Mouse (Mus musculus) naive thymus-derived CD4-positive, alpha-beta T cell, adult 2 months (primary cell): Measurements from ENCODE around the gene Gps2.
"Not testable (repeated sequence)": the region's sequence is repeated elsewhere in the genome, so short reads cannot be mapped to it uniquely, and the experiment has no call there.

Source experiments
- DNase-seq: peaks from one replicate; pipeline ENCODE4 v3.0.0-alpha.2; 2011; ENCODE audit warnings: low read depth

Gps2 gene

DNA sequence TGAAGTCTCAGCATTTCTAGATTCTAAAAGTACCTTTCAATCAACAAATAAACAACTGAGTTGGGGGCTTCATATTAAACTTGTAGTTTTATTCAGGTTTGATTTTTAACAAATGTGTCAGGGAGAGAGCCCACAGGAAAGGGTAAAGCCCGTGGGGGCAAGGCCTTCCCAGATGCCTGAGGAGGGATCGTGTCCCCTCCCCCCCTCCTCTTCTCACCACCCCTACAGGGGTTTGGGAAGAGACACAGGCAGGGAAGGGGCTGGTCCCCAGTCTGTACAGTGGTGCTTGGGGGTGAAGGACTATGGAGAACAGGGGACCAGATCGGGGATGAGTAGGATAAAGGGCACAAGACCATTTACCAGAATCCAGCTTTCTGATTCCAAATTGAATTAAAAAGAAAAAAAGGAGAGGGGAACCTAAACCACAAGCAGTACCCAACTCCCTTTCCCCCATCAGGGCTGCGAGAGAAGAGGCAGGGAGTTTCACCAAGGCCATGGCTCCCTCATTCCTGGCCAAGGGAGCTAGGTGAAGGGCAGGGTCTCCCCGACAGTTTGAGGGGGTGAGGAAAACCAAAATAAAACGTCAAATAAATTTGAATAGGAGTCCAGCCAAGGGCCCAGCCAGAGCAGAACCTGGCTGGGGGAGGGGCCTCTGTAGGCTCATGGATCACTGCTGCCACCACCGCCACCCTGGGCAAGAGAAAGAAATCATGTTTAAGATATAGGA lies 3.1 kb downstream of the Gps2 start:
- DNase-seq = not testable (repeated sequence)

DNA sequence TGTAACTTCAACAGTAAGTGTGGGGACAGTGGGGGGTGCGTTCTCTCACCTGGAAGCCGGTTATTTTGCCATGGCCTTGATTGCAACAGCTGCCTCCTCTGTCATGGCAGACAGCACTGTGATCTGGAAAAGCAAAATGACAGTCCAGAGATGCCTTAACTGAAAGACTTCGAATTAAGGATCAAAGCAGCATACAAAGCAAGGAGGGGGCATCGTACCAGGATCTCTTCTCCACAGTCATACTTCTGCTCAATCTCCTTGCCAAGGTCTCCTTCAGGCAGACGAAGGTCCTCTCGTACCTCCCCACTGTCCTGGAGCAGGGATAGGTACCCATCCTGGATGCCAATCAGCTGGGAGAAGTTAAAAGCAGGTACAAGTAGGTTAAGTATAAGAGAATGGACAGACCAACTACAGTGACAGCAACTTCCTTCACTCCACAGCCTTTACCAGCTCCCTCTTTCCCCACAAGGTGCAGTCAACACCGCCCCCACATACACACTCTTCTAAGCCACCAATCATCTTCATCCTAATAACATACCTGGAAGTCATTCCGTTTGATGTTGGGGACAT lies 3.8 kb downstream of the Gps2 start:
- no peak for DNase-seq

DNA sequence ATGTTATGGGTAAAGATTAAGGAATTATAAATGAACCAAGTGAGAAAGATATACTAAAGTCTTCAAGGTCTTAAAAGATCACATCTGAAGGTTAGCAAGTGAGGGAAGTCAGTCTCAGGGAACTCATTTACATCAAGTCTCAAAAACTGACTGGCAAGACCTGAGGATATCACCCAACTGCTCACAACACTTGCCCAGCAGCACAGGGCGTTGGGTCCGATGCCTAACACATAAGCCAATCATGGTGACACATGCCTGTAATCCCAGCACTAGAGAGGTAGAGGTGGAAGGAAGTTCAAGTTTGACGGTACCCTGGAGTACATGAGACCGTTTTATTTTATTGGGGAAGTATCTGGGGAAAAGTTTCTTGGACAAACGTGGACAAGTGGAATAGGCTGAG lies 4.4 kb downstream of the Gps2 start:
- no peak for DNase-seq

DNA sequence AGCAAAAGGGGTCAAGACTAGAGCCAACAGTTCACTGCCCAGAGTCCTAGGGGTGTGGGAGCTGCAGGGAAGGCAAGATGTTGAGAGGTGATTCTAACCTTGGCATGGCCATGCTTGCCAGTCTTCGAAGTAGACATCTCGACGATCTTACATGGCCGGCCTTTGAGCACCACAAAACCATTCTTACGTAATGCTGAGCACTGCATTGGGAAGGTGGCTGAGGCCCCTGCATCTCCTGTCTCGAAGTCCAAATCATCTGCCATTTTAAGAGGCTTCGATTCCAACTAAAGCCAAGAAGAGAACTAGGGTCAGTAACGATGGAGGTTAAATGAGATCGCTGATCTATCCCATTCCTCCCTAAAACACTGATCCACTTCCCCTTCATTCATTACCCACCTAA lies 5.4 kb downstream of the Gps2 start:
- DNase-seq = no peak

DNA sequence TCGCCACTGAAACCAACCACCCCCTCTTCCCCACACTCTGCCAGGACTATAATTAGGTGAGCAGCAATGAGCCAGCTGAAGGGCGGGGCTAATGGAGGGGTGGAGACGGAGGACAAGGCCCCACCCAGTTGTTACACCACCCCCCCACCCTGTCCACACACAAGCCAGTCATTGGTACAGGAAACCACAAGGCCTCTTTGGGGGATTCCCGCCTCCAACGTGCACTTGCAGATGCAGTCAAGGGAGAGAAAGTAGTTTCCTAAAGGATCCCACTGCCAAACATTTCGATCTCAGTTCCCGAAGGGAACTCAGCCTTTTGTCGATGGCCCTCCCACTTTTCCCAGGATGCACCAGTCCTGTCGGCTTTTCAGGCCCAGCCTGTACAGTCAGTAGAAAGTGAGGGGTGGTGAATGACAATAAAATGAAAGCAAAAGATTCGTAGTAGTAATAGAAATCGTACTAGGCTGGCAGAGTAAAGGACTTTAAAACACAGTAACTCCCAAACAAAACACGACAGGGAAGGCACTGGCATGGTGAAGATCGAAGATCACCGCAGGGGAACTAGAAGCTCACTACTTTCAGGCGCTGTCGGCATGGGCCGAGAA lies 6.1 kb downstream of the Gps2 start:
- peak; percentile 89 for DNase-seq

DNA sequence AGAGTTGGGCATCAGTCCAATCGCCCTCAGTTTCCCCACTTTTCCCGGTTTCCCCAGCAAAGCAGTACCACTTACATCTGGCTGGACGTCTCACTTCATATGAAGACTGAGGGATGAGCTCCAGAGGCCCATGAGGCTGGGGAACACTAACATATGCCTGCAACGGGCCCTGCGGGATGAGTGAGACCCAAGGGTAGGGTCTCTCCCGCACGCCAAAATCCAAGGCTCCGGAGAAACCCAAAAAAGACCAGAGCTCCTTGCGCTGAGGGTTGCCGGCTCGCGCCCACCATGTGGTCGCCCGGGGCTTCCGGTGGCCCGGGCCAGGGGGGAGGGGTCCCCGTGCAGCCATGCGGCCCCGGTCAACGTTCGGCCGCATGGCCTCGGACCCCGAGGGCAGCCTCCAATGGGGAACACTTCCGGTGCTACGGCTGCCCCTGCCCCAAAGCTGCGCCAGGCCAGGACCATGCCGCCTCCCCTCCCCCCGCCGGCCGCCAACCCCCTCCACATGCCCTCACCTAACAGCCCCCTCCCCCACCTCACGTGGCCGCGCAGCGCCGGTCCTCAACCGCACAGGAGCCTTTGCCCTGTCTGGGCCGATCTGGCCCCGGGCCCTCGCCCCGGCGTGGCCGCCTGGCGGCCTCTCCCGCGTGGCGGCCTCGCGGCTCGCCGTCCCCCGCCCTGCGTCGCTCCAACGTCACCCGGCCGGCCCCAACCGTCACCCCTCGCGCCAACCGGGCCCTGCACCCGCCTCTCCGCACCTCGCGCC lies 6.8 kb downstream of the Gps2 start:
- DNase-seq = no peak

GRCm38 (mm10) chr11:69921114-69922011 lies 7.7 kb downstream of the Gps2 start, which contains the start of gene Eif5a:
Gene Eif5a (minus strand): TSS chr11:69921958.
- DNase-seq = peak; percentile 100

GRCm38 (mm10) chr11:69922012-69922756 lies 8.5 kb downstream of the Gps2 start:
- DNase-seq = no peak

DNA sequence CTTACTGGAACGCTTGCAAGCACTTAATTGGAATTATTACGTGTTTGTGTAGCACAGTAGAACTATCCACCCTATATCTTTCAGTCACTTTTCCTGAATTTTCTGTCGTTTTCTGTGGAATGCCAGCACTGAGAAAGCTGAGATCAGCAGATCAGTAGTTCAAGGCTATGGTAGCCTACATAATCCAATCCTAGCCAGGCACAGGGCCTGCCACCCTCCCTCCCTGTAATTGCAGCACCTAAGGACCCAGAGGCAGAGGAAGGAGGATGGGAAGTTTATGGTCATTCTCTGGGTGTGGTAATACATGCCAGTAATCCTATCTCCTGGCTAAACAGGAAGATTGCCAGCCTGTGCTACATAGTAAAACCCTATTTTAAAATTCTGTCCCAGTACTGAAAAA lies 9.1 kb downstream of the Gps2 start:
- DNase-seq = no peak

GRCm38 (mm10) chr11:69927501-69927900 lies 13.8 kb downstream of the Gps2 start:
- DNase-seq = no peak

DNA sequence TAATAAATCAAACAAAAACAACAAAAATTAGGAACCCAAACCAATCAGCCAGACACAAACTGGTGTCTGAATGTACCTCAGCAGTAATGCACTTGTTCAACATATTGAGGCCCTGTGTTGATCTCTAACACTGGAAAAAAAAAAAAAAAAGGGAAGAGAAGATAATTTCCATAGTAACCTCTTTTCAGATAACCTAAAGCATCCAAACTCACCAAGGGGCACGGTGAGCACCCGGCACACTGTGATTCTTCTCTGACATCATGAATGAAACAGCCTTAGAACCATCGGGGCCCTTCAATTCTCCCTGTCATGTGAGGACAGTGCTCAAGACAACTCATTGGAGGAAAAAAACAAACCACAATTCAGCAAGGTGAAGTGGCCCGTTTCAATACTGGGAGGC lies 16.0 kb downstream of the Gps2 start:
- no peak for DNase-seq

GRCm38 (mm10) chr11:69930176-69930575 lies 16.5 kb downstream of the Gps2 start:
- not testable (repeated sequence) for DNase-seq

DNA sequence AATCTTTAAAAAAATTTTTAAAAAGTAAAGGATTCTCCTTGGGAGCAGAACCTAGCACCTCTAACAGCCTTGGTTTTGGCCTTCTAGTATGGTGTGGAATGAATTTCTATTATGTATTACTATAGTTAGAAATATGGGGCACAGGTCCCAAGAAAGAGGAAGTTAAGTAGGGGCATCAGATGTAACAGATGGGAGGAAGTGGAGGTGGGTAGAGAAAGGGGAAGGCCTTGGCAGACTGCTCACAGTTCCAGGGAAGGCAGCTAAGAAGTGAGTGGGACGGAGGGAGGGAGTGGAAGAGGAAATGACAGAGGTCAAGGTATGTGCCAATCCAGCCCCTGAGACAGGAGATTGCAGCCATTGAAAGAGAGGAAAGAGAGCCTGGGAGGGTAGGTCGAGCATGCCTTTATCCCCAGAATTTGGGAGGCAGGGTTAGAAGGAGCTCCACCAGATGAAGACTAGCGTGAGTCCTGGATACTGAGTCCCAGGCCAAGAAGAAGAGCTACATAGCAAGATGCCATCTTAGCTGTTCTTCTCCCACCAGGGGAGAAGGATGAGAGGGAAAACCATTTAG lies 17.4 kb downstream of the Gps2 start:
- DNase-seq = no peak

DNA sequence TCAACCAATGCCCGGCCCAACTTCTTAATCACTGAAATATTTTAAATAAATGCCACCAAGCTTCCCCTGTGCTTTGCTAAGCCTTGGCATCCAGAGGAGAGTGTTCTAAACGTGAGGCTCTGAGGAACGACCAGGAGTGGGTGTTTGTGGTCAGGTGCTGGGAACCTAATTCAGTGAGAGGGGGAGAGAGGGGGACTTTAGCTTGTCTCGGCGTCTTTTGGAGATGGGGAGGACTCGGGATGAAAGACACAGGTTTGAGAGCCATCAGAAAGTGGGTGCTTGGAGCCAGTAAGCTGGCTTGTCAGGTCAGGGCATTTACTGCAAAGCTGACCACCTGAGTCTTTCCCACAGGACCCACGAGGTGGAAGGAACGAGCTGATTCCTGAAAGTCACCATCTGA lies 18.1 kb downstream of the Gps2 start:
- no peak for DNase-seq

GRCm38 (mm10) chr11:69932254-69932653 lies 18.6 kb downstream of the Gps2 start:
- DNase-seq = no peak

DNA sequence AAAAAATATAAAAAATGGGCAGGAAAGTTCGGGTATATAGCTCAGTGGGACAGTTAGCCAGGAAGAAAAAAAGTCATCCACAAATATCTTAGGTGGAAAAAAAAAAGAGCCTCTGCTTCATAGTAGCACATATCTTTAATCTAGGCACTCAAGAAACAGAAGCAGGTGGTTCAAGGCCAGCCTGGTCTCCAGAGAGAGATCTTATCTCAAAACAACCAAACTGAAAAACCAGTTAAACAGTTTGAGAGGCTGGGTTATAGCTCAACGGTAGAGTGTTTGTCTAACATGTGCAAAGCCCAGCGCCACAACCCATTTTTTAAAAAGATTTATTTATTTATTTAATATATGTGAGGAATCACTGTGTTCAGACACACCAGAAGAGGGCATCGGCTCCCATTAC lies 19.4 kb downstream of the Gps2 start:
- no peak for DNase-seq

DNA sequence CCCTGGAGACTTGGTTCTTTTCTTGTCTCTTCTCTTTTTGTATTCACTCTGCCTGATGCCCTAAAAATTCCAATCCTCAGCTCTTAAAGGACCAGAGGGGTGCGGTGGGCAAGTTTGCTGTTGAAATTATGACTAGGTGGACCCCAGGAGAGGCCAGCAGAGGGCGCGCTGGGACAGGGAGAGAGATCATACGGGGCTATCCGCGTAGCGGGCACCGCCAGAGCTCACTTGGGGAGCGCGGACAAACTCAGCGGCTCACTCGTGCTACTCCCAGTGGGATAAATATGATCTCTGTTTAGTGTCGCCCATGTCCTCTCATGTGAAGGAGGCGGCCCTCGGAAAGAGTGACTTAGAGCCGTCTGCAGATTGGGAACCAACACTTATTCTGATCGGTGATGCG lies 20.5 kb downstream of the Gps2 start:
- peak; percentile 93 for DNase-seq

DNA sequence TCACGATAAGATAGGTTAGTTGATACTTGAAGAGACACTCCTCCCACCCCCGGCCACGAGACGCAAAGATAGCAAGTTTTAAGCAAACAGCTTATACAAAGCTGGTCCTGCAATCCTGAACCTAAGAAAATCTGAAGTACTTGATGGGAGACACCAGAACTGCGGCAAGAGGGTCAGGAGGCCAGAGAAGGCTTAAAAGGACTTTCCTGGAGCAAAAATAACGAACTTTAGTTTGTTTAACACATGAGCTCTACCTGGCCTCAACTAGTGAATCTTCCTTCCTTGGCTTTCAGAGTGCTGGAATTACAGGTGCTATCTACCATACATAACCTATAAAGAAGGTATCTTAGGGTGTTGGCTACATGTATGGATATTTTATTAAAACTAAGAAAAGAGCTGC lies 21.0 kb downstream of the Gps2 start:
- DNase-seq = no peak

DNA sequence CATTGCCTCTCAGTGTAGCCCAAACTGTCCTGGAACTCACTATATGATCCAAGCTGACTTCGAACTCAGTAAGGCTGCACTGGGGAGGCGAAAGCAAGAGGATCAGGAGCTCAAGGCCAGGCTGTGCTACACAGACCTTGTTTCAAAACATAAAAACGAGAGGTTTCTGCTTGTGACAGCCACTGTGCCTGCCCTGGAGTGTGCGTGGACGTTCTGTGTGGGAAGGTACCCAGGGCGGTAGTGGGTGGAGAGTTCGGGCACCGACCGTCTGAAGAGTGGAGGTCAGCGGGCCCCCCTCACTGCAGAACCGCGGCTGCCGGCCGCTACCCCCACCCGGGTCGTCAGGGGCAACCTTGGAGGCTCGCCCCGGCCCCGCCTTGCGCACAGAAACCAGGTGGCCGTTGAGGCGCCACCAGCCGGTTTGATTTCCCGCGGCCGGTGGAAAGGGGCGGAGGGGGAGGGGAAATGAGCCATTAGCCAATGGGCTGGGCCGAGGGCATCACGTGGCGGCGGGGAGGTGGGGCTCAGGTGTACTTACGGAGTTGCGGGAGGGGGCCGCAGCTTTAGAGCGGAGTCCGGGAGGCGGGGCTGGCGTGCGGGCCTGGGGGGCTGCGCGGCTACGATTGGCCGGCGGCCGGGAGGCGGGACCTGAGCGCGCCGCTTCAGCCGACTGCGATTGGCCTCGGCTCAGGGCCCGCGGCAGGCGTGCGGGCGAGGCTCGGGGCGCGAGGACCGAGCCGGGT lies 21.6 kb downstream of the Gps2 start, which contains the start of gene Ybx2:
Ybx2 (plus strand) TSS at position 660 of the 743 bp plus-strand sequence.
- DNase-seq = peak; percentile 84

GRCm38 (mm10) chr11:69936156-69936555 lies 22.5 kb downstream of the Gps2 start:
- DNase-seq = peak; percentile 60
